Mouse (Mus musculus) gastrocnemius, postnatal 25 days (tissue): ENCODE data around the gene Camk2g. TPM values are rescaled to one million over a fixed set of nuclear protein-coding genes. Genes with fewer than 3 reads are reported as not detected.

Source experiments
- DNase-seq: peaks from one replicate; pipeline ENCODE4 v3.0.0; 2022
- total RNA-seq, 2 experiments: library from RNA; stranded (reverse); gene quantifications; 1 replicate in 1 of 2; 2 replicates in 1 of 2; pipeline ENCODE4 v1.2.3; 2021

Gene Camk2g
- total RNA-seq, 2 experiments from 2014 or later: 149 to 190 TPM

DNA sequence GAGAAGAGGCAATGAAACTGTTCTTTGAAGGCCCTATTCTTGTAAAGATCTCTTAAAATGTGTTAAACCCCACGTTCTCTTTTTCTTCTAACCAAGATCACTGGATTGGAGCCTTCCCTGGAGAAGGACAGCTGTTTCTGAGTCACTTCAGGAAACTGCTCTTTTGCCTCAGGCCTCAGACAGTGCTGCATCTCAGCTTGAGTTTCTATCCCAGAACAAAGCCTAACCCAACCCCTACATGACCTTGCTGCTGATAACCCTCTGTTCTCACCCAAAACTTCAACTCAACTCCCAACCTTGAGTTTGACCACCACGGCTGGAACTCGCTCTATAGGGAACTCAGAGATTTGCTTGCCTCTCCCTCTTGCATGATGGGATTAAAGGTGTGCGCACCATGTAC, 15.5 kb upstream of the Camk2g start:
- no peak for DNase-seq

DNA sequence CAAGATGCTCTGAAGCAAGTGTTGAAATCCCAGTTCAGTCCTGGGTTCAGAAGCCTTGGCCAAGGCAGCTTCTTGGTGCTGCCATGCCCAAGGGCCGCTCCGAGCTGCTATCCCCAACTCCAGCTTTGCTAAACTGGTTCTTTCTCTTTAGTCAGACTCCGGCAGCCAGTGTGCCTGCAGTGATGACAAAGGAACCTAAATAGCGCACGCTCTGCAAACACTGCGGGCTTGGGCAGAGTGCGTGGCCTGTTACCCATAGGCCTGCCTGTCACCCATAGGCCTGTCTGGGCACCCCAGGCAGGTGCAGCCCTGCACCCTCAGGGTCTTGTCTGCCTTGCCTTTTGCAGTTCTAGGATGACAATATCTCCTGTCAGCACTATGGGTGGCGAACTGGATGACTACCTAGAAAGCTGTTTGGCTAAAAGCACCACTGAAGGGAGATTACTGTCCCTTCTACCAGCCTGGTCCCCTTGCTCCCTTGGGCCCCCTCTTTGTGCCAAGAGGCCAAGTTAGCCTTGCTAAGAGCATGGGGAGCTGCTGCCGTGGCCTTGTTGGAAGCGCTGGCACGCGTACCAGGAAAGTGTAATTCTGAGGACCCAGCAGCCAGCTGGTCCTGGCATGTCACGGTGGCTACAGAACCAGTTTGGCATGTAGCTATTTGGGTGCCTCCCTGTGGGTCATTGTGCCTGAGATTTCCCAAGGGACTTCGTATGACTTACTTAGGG, 12.4 kb upstream of the Camk2g start:
- peak; percentile 63 for DNase-seq

DNA sequence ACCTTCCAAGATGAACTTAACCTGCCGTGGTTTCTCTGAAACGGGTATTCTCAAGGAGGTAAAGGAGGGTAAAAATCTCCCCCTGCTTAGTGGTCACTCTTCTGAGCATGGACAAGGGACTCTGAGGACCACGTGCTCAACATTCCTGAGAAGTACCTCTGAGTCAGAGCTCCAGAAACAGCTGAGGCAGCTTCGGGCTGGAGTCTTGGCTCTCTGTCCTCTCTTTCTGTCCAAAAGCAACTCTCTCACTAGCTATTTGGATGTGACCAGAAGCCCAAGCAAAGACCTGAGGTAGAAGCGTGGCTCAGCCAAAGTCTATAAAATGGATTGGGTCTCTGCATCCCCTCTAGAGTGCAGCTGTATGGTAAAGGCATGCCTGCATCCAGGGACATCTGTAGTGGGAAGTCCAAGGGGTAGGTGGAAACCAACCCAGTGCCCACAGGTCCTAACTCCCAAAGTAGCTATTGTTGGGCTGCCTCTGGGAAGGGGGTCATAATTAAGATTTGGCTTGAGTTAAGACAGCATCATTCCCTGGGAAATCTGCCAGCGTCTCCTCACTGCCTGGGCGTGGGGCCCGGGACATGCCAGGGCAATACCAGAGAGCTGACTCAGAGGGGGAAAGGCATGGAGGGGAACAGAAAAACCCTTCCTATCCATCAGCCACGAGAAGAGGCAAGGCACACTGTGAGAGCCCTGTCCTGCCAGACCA, 11.2 kb upstream of the Camk2g start:
- peak; percentile 86 for DNase-seq

DNA sequence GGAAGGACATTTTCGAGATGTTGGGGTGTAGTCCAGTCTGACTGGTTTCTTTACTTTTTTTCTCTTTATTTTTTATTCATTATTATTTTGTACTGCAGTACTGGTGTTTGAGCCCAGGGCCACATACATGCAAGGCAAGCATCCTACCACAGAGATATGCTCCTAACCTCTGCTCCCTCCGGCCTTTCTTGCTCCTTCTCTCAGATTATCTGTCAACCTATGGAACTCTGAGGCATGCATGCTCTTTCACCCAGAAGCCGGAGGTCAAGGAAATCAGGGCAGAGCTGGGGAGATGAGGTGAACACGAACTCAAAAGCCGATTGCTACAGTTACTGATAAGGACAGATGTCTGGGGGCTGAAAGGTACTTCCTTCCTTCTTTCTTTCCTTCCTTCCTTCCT, 10.6 kb upstream of the Camk2g start:
- DNase-seq: no peak

DNA sequence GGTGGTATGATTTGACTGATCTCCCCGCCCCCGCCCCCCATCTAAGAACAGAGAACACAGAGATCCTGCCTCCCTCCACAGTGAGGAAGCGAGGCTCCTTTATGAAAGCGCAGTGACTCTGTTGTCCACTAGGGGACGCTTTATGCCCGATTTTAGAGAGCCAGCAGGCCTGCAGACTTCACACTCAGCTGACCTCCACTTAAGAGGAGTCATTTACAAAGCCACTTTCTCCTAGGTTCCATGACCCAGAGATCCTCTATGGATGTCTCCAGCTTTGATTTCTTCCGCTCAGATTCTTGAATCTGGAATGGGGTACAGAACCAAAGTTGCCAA, 9.7 kb upstream of the Camk2g start:
- peak; percentile 72 for DNase-seq

DNA sequence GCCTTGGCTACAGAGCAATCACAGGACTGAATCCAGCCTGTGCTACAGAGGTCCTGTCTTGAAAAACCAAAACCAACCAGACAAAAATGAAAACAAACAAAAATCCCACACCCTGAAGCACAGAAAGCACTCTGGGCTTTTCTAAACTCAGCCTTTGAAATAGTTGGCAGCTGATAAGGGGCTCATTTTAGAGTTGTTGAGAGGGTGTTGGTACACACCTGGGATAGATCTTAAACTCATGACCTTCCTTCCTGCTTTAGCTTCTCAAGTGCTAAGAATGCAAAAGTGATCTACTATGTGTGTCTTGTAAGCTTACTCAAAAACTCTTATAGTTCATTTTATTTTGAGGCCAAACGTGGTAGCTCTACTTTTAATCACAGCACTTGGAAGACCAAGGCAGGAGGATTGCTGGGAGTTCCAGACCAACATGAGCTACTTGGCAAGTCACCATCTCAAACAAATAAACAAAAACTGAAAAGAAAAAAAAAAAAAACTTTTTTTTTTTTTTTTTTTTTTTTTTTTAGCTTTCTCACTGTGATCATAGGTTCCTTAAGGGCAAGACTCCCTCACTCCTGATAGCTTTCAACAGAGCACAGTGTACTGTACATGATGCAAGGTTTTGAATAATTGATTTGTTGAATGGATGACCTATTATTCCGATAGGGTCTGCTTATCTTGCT, 9.2 kb upstream of the Camk2g start:
- DNase-seq: no peak

DNA sequence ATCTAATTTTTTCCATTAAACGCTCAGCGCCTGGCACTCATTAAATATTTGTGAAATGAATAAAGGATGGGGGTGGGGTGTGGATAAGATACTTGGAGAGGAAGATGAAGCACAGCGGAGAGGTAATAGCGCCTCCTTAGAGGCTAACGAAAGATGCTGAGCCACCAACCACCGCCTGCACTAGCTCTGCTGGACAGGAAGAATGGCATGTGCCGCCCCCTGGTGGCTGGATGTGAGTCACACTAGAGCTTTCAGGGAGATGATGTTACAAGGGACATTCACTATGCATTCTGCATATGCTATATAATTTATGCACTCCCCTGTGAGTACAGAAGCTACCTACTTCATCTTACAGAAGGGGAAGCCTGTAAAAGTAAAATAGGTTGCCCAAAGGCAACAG, 4.9 kb upstream of the Camk2g start:
- DNase-seq: peak; percentile 75

DNA sequence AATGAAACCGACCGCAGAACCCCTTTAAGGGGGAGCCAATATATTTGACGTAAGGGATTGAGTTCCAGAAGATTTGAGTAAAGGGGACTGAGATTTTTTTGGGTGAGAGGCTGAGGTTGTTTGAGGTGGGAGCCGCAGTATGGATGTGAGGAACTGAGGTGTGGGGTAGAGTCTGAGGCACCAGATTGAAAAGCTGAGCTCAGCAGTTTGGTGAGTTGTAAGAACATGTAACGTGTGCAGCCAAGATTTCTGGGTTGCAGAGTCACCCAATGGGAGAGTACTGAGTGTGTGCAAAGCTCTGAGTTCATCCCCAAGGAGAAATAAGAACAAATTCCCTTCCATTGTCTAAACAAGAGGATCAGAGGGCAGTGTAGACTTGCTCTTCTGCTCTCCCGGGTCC, 4.4 kb upstream of the Camk2g start:
- DNase-seq: no peak

DNA sequence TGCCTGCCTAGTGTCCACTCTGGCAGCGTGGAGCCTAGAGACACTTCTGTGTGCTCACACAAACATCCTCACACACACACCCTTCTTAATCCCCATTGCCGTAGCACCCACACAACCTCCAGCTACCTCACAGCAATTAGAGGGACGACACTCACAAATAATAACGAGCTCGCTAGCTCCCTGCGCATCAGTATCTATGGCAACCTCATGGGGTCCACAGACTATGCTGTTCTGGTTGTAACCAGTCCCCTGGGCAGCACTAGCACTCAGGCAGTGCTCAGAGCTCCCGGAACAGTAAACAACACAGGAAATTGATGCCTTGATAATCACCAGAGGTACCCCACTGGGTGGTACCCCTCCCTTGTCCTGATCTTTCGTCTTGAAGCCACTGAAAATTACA, 2.8 kb upstream of the Camk2g start:
- no peak for DNase-seq

DNA sequence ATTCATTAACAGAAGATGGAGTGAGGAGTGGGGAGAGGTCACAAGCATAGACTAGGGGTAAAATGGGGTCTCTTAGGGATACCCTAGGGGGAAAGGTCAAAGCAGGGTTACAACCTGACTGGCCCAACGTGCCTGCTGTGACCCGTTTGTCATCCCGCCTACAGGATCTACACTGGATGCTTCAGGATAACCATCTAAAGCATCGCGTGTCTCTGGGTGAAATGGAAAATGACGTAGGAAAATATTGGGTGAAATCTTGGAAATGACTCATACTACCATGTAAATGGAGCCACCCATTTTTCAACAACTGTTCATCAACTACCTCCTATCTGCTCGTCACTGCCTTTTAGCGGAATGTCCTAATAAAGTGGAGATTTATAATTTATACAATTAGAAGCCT, 2.3 kb upstream of the Camk2g start:
- DNase-seq: no peak

DNA sequence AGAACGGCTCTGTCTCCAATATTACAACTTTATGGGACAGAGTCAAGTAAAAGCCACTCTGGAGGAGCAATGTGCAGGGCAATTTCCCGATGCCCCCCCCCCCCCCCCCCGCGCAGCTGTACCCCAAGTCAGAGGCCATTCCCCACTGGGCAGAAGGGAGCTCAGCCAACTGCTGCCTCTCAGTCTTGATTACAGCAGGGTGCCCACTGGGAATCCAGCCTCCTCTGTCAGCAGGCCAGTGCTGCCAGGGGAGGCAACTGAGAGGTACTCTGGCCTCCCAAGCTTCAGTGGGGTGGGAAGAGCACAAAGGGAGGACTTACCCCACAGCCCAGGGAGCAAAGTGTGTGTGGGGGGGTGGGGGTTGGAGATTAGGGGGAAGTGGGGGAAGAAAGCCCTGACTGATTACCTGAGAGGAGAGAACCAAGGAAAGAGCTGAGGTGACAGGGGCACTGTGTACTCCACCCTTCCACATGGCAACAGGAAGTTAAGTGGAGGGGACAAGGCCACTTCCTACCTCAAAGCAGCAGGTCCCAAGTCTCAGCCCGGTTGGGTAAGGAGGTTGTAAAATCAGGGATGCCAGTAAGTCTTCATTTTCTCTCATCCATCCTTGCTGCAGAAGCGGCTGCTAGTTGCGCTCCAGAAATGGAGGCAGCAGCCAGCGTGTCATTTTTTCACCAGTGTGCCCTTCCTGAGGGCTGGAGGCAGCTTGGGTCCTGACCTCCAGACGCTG, 1.7 kb upstream of the Camk2g start:
- DNase-seq: no peak

DNA sequence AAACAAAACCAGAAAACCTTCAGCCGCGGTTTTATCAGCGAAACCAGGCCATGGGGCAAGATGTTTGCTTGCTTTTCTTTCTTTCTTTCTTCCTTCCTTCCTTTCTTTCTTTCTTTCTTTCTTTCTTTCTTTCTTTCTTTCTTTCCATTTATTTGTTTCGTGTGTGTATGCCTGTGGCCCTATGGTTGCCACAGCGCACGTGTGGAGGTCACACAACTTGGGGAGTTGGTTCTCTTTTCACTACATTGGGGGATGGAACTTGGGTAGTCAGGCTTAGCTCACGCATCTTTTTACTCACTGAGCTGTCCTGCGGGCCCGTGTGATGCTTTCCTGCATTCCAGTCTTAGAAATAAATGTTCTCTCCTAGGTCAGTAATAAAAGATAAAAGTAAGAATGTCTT, 701 bp upstream of the Camk2g start:
- DNase-seq: no peak

DNA sequence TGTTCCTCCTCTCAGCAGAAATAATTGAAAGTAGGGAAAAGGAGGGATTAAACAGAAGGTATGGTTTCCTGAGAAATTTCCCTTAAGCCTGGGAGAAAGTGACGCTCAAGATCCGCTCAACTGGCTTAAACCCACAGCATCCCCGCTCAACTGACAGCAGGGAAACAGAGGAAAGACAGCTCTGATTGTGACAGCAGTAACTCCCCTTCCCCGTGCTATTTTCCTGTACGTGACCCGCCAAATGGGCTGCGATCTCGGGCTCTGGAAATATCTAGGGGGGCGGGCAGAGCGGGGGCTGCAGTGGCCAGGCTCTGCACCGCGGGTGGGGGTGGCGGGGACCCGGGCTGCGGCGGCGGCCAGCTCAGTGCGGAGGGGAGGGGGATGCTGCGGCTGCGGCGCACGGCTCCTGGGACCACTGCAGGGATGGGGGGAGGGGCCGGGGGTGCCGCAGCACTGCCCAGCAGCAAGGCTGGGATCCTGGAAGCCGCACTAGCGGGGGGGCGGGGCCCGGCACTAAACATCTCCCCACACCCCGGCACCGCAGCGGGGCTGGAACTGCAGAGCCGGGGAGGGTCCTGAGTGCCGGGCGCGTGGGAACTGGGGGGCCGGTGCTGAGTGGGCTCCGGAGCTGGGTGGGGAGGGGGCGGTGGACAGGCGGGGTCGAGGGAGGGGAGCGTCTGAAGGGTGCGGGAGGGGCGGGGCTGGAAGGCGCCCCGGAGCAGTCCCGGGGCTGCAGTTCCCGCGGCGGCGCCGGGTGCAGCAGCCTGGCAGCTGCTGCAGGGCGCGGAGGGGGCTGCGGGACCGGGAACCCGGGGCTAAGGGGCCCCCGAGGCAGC, 748 bp downstream of the Camk2g start:
- DNase-seq: no peak

DNA sequence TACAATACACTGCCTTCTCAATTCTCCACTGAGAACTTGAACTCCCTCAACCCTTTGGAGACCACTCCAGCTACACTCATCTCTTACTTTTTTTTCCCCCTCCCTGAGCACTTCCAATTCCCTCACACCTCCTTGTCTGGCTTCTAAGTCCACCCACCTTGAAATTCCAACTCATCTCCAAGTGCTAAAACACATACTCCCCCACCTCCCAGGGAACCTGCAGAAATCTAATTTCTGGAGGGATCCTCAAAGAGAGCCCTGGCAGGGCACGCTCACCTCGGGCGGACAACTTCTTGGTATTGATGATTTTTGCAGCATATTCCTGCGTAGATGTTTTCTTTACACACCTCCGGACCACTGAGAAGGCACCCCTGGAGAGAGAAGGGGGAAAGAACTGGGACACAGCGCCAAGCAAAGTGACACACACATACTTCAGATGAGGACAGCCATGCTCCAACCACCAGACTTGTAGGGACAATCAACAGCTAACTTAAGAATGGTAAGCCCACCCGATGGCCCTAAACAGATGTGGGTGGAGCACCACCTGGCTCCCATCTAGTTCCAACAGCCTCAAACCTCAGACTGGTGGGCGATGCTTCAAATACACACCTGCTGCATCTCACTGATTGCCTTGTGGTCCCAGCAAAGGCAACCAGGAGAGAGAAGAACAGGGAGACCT, 1.5 kb downstream of the Camk2g start:
- no peak for DNase-seq

DNA sequence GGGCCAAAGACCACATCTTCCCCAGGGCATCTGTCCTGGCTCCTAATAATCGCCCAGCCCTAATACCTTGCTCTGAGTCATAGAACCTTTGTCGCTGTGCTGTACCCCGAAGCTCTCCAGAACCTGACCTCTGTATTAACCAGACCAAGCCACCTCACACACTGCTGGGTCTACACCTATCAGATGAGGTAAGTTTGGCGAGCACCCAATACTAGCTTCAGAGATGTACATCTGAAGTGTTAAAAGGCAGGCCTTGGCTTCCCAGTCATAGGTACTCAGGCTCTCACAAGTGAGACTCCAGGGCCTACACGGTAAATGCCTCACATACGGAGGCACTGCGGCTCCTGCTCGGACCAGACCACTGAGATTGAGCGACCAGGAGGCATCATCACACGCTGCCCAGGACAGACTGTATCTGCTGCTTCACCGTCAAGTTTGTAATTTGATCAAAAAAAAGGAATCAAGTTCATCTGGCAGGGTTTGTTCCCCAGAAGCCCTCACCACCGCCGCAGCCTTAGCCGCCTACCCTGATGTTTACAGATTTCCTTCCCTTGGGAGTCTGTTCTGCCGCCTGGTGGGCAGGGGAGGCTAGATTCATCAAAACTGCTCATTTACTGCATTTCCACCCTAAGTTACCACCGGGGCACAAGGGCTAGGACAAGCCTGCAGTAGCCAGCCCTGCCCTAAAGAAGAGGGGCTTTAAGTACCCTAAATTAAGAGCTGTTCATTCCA, 2.2 kb downstream of the Camk2g start:
- no peak for DNase-seq

DNA sequence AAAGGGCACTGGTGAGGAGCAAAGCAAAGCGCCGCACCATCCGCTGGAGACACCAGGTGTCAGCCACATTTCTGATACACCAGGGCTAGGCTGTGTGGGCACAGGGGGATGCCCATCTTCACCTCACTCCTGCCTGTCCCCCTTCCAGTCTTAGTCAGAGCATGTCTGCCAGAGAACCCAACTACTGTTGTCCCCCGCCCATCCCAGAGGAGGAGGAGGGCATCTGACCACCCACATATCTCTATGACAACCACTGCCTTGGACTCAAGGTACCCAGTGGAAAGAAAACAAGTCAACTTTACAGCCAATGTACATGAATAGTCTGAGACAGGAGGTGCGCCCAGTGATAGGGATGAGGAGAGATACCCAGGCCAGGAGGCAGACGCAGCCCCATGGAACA, 2.9 kb downstream of the Camk2g start:
- DNase-seq: no peak

DNA sequence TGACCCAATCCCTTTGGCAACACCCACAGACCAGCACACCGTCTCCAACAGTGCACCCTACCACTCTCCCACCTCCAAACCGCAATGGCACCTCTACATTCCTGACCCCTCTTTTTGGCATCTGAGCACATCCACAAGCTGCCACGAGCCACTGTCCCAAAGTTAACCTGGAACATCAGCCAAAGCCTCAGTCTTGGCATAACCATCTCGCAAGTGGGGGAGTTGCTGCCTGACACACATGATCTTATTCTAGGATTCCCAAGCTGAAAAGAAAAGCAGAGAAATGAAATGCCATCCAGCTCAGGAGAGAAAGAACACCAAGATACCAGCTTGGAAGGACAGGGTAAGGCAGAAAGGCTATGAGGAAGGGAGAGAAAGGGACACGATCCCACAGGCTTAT, 3.4 kb downstream of the Camk2g start:
- DNase-seq: no peak

DNA sequence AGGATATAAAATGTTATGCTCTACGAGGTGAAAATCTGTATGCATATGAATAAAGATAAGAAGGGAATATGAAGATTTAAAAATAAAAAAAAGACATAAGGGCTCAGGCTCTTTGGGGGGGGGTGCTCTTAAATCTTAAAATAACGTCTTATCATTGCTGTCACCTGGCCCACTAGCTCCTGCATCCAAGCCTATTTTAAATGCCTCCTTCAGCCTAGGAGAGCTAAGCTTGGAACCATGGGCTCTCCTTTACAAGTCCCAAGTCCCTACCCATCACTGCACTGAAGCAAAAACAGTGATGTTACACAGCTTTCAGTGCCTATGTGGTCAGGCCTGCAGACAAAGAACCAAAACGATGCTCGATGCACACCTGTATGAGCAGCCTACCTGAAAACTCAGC, 4.3 kb downstream of the Camk2g start:
- no peak for DNase-seq

DNA sequence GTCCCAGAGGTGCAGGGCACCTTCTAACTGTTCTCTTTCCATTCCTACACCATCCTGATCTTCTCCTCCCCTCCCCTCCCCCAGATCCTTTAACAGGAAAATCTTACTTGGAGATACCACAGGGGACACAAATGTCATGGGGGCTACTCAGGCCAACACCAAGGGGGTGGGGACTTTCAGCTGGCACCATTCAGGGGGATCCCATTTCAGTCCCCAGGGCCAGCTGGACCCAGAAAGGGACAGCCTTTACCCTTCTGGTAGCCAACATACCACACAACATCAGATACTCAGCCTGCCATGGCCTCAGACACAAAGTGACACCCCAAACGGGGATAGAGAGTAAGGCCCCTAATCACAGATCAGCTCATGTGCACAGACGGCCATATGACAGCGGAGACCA, 5.7 kb downstream of the Camk2g start:
- DNase-seq: peak; percentile 81

DNA sequence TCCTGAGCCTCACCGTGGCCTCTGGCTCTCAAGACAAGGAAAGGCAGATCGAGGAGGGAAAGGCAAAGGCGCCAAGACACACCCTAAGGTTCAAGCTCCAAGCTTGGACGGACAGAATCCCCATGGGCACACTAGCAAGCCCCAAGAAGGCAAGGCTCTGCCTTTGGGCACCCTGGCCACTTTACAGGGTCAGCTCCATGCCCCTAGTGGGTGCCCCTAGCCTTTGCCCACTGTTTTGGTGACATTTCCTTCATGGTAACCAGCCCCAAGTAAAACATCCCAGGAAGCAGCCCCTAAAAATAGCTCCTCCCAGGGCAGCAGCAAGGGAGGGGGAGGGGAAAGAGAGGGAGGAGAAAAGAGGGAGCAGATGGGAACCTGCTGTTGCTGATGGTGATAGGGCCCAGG, 7.3 kb downstream of the Camk2g start:
- peak; percentile 56 for DNase-seq

DNA sequence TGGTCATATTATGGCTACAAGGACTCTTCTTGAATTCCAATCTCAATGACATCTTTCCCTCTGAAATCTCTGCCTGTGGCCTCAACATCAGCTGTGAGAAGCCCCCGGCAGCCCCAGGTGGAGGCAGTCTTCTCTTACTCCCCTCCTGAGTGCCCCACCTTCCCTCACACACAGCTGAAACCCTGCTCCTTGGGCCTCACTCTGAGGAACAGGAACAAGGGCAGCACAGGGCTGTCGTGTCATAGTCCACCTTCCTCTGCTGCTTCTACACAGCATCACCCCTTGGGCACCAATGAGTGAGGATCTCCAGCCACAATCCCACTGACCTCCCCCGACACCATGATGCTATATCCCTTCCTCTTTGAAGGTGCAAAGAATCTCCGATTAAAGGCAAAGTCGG, 7.9 kb downstream of the Camk2g start:
- DNase-seq: no peak
